Mouse (Mus musculus) CD4-positive, CD25-positive, alpha-beta regulatory T cell, adult 2 months (primary cell): Measurements from ENCODE around the gene Hist1h2bg.

Source experiments
- DNase-seq: peaks from one replicate; pipeline ENCODE4 v3.0.0-alpha.2; 2012; ENCODE audit warnings: low read depth, low spot score

Hist1h2bg gene

GRCm38 (mm10) chr13:23571022-23571503 lies at the start of gene Hist1h2bg, which contains the start of gene Hist1h2ae:
Gene Hist1h2bg, plus strand, starts transcription at chr13:23571396.
Gene Hist1h2ae, minus strand, starts transcription at chr13:23571220.
- peak; percentile 89 for DNase-seq

DNA sequence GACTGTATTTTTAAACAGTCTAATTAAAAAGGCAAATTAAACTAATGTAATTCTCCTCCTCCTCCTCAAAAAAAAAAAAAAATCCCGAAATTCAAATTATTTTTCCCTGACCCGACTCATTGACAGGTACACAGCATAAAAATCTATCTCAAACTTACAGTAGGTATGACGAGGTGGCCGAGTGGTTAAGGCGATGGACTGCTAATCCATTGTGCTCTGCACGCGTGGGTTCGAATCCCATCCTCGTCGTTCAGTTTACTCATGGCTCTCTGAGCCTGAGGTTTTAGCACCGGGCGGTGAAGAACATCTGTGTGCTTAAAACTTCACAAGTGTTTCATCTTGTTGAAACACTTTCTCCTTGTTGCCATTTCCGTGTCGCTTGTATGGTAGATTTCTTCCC lies 49.5 kb upstream of the Hist1h2bg start:
- DNase-seq = peak; percentile 83

DNA sequence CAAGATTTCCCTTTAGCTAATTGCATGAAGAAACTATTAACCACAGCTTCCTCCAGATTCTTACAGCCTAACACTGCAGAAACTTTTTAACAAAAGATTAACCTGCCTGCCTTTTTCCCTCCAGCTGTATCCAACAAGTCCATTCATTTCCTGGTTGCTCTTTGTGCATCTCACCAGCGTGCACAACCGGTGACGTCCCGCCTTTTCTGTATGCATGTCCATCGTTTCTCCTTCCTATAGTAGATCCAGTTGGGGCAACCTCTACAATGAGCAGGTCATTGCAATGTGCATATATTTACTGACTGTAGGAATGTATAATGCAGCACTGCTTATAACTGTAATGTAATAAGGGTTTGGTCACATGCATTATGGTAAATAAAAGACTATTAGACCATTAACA lies 47.2 kb upstream of the Hist1h2bg start:
- no peak for DNase-seq

DNA sequence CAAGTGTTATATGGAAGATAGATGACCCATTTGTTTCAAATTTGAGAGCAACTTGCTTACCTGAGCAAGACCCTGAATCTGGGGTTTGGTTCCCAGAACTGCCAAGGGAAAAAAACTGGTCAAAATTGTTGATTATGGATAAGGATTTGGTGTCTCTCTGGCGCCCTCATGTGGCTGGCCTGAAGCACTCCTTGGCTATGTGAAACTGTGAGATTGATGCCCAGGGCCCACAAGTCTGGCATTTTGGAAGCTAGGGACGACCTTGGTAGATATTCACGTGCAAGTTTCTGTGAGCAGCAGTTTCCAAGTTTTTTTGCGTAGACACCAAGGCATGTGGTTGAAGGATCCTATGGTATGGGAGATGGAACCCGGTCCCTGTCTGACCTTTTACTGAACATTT lies 46.5 kb upstream of the Hist1h2bg start:
- peak; percentile 90 for DNase-seq

- DNase-seq = no peak
Measured at GRCm38 (mm10) chr13:23525901-23526300, 45.3 kb upstream of the Hist1h2bg start.

DNA sequence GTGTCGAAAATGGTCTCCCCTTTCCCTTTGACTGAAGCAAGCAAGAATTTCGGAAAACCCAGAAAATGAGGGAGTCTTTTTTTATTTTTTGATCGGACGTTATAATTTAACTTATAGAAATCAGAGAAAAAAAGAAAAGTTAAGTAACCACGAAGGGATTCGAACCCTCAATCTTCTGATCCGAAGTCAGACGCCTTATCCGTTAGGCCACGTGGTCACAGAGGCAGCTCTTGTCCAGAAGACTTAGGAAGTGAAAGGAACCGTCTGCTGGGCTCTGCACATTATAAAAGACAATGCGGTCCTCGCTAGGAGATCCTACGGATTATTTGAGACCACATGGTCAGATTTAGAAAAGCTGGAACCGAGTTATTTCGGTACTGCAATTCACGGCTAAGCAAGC lies 44.9 kb upstream of the Hist1h2bg start:
- peak; percentile 94 for DNase-seq

DNA sequence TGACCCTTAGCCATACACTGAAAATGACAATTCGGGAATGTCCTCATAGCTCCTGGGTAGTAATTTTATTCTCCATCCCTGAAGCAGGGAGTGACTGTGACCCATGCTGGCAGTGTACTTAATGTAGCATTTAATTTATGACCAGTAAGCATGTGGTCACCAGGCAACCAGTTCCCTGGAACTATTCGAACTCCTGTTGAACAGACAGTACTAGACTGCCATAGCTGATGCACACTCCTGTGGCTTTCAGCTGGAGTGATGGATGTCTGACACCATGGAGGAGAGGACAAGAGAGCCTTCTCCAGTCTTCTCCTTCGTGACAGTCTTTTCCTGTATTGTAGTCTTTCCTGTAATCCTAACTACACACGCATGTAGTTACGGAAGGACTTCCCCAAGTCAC lies 42.2 kb upstream of the Hist1h2bg start:
- DNase-seq = no peak

GRCm38 (mm10) chr13:23529480-23530165 lies 41.6 kb upstream of the Hist1h2bg start:
- no peak for DNase-seq

DNA sequence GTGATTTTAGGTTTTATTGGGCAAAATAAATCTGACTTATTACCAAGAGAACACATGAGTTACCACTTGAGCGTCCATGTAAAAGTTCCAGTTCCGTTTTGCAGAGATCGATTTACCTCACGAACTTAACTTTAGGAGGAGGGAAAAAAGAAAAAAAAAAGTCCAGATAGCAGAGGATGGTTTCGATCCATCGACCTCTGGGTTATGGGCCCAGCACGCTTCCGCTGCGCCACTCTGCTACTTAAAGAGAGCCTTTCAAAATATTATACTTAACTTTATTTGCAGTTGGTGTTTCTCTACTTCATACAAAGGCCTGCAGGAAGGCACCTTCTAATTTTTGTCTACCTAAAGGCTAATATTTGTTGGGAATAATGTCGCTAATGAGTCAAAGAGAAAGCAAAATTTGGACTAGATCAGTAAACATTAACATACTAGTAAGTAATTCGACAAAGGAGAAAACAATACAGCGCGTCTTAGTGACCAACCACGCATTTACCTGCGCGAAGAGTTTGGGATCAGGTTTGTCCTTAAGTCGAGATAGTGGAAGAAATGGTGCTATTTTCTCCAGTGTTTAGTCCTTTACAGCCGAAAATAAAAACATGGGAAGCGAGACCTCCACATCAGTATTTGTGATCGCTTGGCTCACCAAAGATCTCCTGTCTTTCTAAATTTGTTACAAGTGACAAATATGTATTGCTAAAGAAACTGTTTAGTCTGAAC lies 40.9 kb upstream of the Hist1h2bg start:
- peak; percentile 83 for DNase-seq

DNA sequence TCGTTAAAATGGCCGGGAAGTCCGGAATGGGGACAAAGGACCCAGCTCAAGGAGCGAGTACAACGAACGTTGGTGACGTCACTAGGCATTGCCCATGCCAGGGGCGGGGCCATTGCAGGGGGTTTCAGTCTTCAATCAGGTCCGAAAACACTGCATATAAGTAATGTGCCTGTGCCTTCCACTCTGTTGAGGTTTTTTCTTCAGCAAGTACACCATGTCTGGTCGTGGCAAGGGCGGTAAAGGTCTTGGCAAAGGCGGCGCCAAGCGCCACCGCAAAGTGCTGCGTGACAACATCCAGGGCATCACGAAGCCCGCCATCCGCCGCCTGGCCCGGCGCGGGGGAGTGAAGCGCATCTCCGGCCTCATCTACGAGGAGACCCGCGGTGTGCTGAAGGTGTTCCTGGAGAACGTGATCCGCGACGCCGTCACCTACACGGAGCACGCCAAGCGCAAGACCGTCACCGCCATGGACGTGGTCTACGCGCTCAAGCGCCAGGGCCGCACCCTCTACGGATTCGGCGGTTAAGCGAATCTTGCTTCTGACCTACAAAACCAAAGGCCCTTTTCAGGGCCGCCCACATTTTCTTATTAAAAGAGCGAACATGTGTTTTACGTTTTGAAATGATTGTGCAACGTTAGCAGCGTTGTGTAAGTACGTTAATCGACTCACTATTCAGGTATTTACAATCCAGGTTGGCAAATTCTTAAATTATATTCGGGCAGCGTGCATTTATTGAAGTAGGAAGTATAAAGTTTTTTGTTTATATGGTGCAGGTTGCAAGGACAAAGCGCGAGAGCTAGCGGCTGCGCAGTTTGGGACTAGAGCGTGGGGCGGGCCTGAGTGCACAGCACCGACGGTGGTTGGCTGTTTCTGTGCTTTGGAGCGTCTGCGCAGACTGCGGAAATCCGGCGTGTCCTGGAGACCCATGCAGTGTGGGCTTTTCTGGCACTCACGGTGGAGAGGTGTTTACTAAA lies 40.0 kb upstream of the Hist1h2bg start, which contains the start of gene Hist1h4h:
TSS of gene Hist1h4h (plus strand) at position 150 of the 975 bp plus-strand sequence.
- DNase-seq = peak; percentile 96

DNA sequence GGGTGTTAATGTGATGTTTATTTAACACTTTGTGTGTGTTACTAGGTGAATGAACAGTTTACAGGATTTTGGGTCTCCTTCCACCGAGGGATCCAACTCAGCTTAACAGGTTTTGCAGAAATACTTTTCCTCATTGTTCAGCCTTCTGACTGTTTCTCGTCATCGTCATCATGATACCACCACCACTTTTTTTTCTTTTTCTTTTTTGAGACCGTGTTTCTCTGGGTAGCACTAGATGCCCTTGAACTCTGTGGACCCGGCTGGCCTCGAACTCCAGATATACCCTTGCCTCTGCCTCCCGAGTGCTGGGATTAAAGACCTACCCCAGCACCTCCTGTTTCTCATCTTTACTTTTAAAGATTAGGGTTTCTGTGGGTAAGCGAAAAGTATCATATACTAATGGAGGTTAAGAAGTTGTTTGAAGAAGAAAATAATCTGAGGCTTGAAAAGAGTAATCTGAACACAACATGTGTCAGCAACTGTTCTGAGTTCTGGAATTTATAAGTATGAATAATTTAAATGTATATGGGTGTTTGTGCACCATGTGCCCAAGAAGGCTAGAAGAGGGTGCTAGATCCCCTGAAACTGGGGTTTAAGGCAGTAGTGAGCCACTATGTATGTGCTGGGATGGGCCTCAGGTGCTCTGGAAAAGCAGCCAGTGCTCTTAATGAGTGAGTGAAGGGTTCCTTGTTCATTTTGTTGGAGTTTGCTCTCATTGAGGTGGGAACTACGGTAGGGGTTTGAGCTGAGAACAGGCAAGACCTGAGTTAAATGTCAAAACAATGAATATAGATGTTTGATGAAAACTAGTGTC lies 38.7 kb upstream of the Hist1h2bg start:
- DNase-seq = no peak

GRCm38 (mm10) chr13:23533560-23534367 lies 37.4 kb upstream of the Hist1h2bg start, which contains the start of gene Hist1h2af:
Gene Hist1h2af, plus strand, starts transcription at chr13:23533906.
- peak; percentile 81 for DNase-seq

DNA sequence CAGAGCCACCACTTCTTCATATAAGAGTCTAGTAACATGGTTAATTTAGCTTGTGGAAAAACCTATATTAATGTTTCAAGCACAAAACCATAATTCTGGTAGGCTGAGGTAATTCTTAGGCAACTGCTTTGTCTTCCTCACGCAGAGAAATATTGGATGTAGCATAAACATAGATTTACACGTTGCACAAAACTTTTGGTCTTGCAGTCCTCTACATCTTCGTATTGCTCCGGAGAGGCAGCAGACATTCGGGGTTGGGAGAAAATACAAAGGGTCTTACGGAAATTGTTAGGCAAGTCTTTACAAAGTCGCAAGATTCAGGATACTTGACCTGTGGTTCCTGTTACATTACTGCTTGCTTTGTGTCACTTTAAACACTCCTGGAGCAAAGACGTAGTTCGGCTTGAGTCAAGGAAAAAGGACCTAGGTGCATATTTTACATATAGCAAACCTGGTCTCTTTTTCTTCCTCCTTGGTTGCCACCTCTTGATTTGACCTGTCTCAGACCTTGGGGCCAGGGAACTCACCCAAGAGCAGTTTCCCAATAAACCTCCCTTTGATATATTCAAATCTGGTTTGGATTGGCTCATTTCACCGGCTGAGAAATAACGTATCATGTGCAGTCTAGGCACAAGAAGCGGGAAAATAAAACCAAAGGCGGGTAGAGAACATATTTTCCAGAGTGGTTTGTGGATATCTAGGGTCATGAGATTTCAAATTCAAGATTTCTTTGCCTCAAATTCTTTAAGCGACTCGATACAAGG lies 36.6 kb upstream of the Hist1h2bg start:
- DNase-seq = no peak

GRCm38 (mm10) chr13:23535137-23536075 lies 35.8 kb upstream of the Hist1h2bg start, which contains the start of gene Hist1h3g:
Gene Hist1h3g, plus strand, starts transcription at chr13:23535422.
- peak; percentile 92 for DNase-seq

DNA sequence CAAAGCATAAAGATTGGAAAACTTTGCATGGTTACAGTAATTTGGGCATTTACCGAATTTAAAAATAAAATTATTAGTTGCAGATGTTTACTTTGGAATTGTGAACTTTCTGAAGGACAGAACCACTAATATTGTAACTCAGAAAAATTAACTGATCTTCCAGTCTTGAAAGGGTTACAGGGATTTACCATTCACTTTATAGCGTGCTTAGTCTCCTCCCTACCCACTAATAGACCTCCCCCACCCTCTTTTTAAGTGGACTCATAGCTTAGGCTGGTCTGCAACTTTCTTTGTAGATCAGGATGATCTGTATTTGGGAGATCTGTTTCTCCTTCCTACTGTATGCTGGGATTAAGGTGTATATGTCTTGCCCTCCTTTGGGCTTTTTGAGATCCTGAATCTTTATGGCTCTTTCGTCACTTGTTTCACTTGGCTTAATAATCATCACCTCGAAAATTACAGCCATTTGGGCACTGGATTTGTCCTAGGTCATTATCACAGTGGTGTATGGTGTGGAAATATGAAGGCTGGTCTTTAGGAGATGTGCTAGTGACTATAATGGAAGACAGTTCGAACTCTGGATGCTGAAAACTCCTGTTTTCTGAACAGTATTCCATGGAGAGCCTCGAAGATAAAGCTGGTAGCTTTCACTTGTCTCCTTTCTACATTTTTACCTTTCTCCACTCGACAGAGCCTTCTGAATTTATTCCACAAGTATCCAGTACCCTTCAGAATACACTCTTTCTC lies 34.9 kb upstream of the Hist1h2bg start:
- no peak for DNase-seq

GRCm38 (mm10) chr13:23537006-23537710 lies 34.0 kb upstream of the Hist1h2bg start:
- DNase-seq = no peak
